ENCODE assay signal across 18 mouse cellular contexts in genomic region chr11:71436335-71436734, GRCm38 (mm10).
A peak's percentile ranks its signal among the peaks of the same experiment; 100 is the strongest.
DNase-seq lines count a peak whose midpoint lies in the region; ATAC-seq and TF ChIP-seq lines count a peak whose summit lies in the region.
"Had no signal": no experiment of that assay in that cellular context is flagged by ENCODE, and none has a peak within 500 bp of the region (broad histone marks: within the 10 kb centered on the region; RNA-seq: fewer than 3 reads in every experiment).

No protein-coding gene starts in this region.

- peaks cover 15% of the 10 kb centered on the region for H3K4me1 ChIP-seq in forebrain, postnatal 0 days (ENCODE audit: insufficient read depth)
- H3K4me1 ChIP-seq: lung, embryonic 15.5 days had no signal

- ATAC-seq in forebrain, postnatal 0 days: no peak
- no peak for ATAC-seq in megakaryocyte, adult 5-6 weeks (ENCODE audit: poor library complexity, severe bottlenecking)
- ATAC-seq: CD4-positive, CD25-positive, alpha-beta regulatory T cell, adult 4 months; intestine, embryonic 16.5 days; Patski had no signal

- TF ChIP-seq POLR2A in brain, embryonic 14.5 days (IDR thresholded peaks at IDR 0.05; ENCODE audit: borderline replicate concordance, extremely low read depth, insufficient read depth, insufficient read length, poor library complexity, severe bottlenecking): no peak

- 31% methylated on average over 1 of the region's 1 CpGs for WGBS in forebrain, postnatal 0 days

- no peaks in the 10 kb centered on the region for H3K9me3 ChIP-seq in forebrain, postnatal 0 days (ENCODE audit: low read length)
- H3K9me3 ChIP-seq: kidney, embryonic 15.5 days; lung, embryonic 15.5 days; midbrain, embryonic 12.5 days had no signal

- H3K27me3 ChIP-seq in forebrain, postnatal 0 days (ENCODE audit: insufficient read depth, low read length): no peaks in the 10 kb centered on the region
- H3K27me3 ChIP-seq: midbrain, embryonic 12.5 days had no signal

- no peak for TF ChIP-seq CTCF in layer of hippocampus, adult 2 months (conservative IDR thresholded peaks at IDR 0.05)
- TF ChIP-seq CTCF in brain, embryonic 14.5 days (IDR thresholded peaks at IDR 0.05; ENCODE audit: borderline replicate concordance, extremely low read depth, insufficient read depth, insufficient read length): no peak
- no peak for TF ChIP-seq CTCF in forebrain, postnatal 0 days (IDR thresholded peaks at IDR 0.05; ENCODE audit: low read depth)

- H3K36me3 ChIP-seq in forebrain, postnatal 0 days (ENCODE audit: insufficient read depth): no peaks in the 10 kb centered on the region
- H3K36me3 ChIP-seq: kidney, embryonic 15.5 days; lung, embryonic 15.5 days; midbrain, embryonic 12.5 days had no signal

- H3K4me3 ChIP-seq in layer of hippocampus, adult 2 months: no peak overlapping the region
- no peak overlapping the region for H3K4me3 ChIP-seq in forebrain, postnatal 0 days (ENCODE audit: low read depth, low read length)
- H3K4me3 ChIP-seq: kidney, embryonic 15.5 days; lung, embryonic 15.5 days; midbrain, embryonic 12.5 days had no signal

- H3K9ac ChIP-seq in forebrain, postnatal 0 days: no peak overlapping the region
- H3K9ac ChIP-seq: kidney, embryonic 15.5 days; liver, embryonic 14.5 days; lung, embryonic 15.5 days; midbrain, embryonic 12.5 days had no signal

- H3K27ac ChIP-seq in layer of hippocampus, adult 2 months: peak overlapping the region; percentile 89
- peak overlapping the region; percentile 55 for H3K27ac ChIP-seq in forebrain, postnatal 0 days (ENCODE audit: low read depth, low read length)
- H3K27ac ChIP-seq: kidney, embryonic 15.5 days; liver, embryonic 14.5 days; lung, embryonic 15.5 days; midbrain, embryonic 12.5 days had no signal

- H3K4me2 ChIP-seq in forebrain, postnatal 0 days (ENCODE audit: low read depth): no peak overlapping the region
- H3K4me2 ChIP-seq: kidney, embryonic 15.5 days; lung, embryonic 15.5 days; midbrain, embryonic 12.5 days had no signal

- peak; percentile 29 to 42 for DNase-seq in cerebellum, postnatal 10 days
- no peak for DNase-seq in cerebellum, adult 11 months
- no peak for DNase-seq in layer of hippocampus, adult 2 months (ENCODE audit: low spot score in 2 of 2)
- no peak for DNase-seq in layer of hippocampus, adult 11-12 months (ENCODE audit: low spot score)
- peak; percentile 72 for DNase-seq in brain, embryonic 14.5 days (ENCODE audit: low read depth)
- DNase-seq in forebrain, postnatal 0 days: peak; percentile 22
- DNase-seq: heart, adult 18-20 months; heart, postnatal 36 days; lung, postnatal 4 days; thymus, postnatal 25 days had no signal

Comparison
In these comparisons a context has a peak if more than half of its experiments do, and no peak if none do; other contexts are left out.
1. DNase-seq: peak in cerebellum, postnatal 10 days (2 of 2), brain, embryonic 14.5 days (single experiment) and forebrain, postnatal 0 days (single experiment); none in cerebellum, adult 11 months (single experiment), layer of hippocampus, adult 2 months (0 of 2) and layer of hippocampus, adult 11-12 months (single experiment).